Mouse (Mus musculus) spleen, adult 2 months (tissue): ENCODE measurements around the gene Xrcc4.

Source experiments
- CTCF ChIP-seq: fragments of 200-500 bp; IDR thresholded peaks from 2 replicates; pipeline ENCODE4 v1.5.1; 2011; ENCODE audit warnings: mild to moderate bottlenecking, inconsistent platforms; ENCODE audit not compliant: insufficient read depth, insufficient read length, insufficient replicate concordance; ENCODE audit errors: extremely low read depth
- POLR2A ChIP-seq: fragments of 200-500 bp; IDR thresholded peaks from 2 replicates; pipeline ENCODE4 v1.6.1; 2011; ENCODE audit warnings: low read depth, low read length, inconsistent platforms

DNA sequence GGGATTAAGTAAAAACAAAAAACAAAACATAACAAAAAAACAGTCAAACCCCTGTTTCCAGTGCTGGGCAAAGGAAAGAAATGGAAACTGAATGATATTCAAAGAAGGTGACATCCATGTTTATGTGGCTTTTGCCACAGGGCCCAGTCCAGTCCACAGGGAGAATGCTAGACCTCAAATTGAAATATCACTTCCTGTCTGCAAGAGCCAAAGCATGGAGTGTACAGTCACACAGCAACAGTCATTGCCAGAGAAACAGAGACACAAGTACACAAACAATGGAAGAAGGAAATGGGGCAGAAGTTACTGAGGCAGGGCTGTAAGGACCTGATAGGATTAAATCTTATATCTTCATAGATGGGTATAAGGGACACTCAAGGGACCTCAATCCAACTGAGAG, 79.6 kb downstream of the Xrcc4 start:
- TF ChIP-seq CTCF (no peak), POLR2A (no peak)
